Mouse (Mus musculus): ENCODE measurements around the gene Shd. TPM values are rescaled to one million over a fixed set of nuclear protein-coding genes. Genes with fewer than 3 reads are reported as not detected.

Shd gene
- polyA plus RNA-seq, 1 experiment, result 2.2 TPM

DNA sequence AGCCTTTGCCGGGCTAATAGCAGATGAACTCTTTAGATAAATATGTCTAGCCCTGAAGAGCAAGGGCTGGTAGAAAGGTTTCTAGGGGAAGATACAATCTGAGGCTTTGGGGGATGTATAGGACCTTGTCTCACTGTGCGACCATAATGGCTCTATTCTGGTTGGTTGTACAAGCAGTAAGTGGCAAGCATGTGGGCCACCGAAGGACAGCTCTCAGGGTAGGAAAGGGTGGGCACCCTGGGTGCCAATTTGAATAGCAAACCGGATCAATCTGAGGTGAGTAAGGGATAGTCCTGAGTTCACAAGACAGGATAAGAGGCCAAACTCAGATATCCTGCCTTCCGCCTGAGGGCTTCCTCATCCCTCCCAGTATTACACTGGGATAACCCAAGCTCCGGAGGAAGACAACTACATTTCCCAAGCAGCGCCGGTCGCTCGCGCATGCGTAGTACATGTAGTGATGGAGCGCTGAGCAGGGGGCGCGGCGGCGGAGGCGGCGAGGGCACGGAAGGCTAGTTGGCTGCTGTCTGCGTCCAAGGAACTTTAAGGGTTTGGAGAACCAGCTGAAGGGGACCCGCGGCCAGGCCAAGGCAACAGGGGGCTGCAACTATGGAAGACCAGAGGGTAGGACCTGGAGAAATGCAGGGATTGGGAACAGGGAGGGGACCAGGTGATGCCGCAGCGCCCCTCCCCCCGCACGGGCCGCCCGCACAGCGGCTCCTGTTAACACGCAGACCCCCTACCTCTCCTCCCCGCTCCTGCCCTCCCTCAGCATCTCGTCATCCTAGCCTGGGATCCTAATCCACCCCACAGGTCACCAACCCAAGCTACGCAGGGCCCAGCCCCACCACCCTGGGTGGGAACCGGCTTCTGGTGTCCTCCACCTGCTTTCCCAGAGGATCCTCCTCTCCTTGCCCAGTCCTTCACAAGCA lies 16.0 kb downstream of the Shd start, which contains the start of gene Fsd1:
Fsd1 (plus strand) TSS at position 480 of the 932 bp plus-strand sequence.
- TF ChIP-seq CTCF (IDR thresholded peaks at IDR 0.05; ENCODE audit: extremely low read depth, insufficient read depth, insufficient read length, insufficient replicate concordance) (no peak), POLR2A (IDR thresholded peaks at IDR 0.05; ENCODE audit: low read depth, low read length) (no peak)
- Histone ChIP-seq H3K4me3 (ENCODE audit: extremely low read depth, insufficient read depth, insufficient read length) (no peak within 1 kb of the TSS), H3K27me3 (ENCODE audit: control insufficient read depth, insufficient read depth, low read length) (peaks cover 5% of the 10 kb centered on the region; the same call in 1 of the 2 replicates), H3K27ac (ENCODE audit: insufficient read depth, low read length) (no peak within 1 kb of the TSS), H3K36me3 (ENCODE audit: control insufficient read depth, insufficient read depth, low read length) (no peaks in the 10 kb centered on the region), H3K4me1 (ENCODE audit: control insufficient read depth, insufficient read depth, insufficient read length) (peaks cover 2% of the 10 kb centered on the region; the same call in 1 of the 2 replicates)
- 15% methylated on average over 34 of the region's 35 CpGs for WGBS
- DNase-seq (ENCODE audit: low read depth in 1 of 2, low spot score in 2 of 2), result no peak

DNA sequence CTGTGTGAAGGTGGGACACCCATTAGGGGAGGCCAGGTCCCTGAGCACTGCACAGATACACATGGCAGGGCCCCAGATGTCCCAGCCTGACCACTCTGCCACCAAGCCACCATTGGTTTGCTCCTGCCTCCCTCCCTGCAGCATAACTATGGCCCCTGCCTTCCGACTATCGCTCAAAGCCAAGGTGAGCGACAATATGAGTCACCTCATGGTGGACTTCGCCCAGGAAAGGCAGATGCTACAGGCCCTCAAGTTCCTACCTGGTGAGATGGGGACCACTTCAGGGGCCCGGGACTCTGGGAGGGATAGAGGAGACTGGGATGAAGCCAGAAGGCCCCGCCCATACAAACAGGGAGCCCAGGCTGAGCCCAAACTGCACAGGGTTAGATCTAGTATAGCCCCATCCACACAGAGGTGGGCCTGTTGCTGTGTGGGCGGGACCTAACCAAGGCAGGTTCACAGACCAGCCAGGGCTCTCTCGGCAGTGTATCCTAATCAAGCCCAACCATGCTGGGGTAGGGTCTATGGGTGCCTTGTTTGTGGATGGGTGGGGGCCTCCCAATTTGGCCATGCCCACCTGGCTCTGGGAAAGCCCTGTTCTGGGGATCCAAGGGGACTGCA lies 20.1 kb downstream of the Shd start:
- Histone ChIP-seq H3K4me1 (ENCODE audit: control insufficient read depth, insufficient read depth, insufficient read length) (peaks cover 2% of the 10 kb centered on the region; the same call in 1 of the 2 replicates), H3K36me3 (ENCODE audit: control insufficient read depth, insufficient read depth, low read length) (no peaks in the 10 kb centered on the region), H3K27ac (ENCODE audit: insufficient read depth, low read length) (no peak overlapping the region), H3K4me3 (ENCODE audit: extremely low read depth, insufficient read depth, insufficient read length) (no peak overlapping the region), H3K27me3 (ENCODE audit: control insufficient read depth, insufficient read depth, low read length) (peaks cover 5% of the 10 kb centered on the region; the same call in 1 of the 2 replicates)
- TF ChIP-seq POLR2A (IDR thresholded peaks at IDR 0.05; ENCODE audit: low read depth, low read length) (no peak), CTCF (IDR thresholded peaks at IDR 0.05; ENCODE audit: extremely low read depth, insufficient read depth, insufficient read length, insufficient replicate concordance) (no peak)
- no peak for DNase-seq (ENCODE audit: low read depth in 1 of 2, low spot score in 2 of 2)
- 87% methylated on average over 8 of the region's 8 CpGs for WGBS

DNA sequence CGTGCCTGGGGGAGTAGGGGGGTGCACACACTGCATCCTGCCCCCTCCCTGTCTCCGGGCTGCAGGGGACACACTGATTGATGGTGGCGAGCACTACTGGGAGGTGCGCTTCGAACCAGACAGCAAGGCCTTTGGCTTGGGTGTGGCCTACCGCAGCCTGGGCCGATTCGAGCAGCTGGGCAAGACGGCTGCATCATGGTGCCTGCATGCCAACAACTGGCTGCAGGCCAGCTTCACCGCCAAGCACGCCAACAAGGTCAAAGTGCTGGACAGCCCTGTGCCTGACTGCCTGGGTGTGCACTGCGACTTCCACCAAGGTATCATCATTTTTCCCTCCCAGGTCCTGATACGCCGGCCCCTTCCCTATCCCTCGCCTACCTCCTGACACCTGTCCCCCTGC lies 25.7 kb downstream of the Shd start:
- Histone ChIP-seq H3K4me1 (ENCODE audit: control insufficient read depth, insufficient read depth, insufficient read length) (no peaks in the 10 kb centered on the region), H3K27me3 (ENCODE audit: control insufficient read depth, insufficient read depth, low read length) (no peaks in the 10 kb centered on the region), H3K27ac (ENCODE audit: insufficient read depth, low read length) (no peak overlapping the region), H3K36me3 (ENCODE audit: control insufficient read depth, insufficient read depth, low read length) (no peaks in the 10 kb centered on the region), H3K4me3 (ENCODE audit: extremely low read depth, insufficient read depth, insufficient read length) (no peak overlapping the region)
- DNase-seq (ENCODE audit: low read depth in 1 of 2, low spot score in 2 of 2), result no peak
- WGBS, result 90% methylated on average over 15 of the region's 15 CpGs
- TF ChIP-seq CTCF (IDR thresholded peaks at IDR 0.05; ENCODE audit: extremely low read depth, insufficient read depth, insufficient read length, insufficient replicate concordance) (no peak), POLR2A (IDR thresholded peaks at IDR 0.05; ENCODE audit: low read depth, low read length) (no peak)

DNA sequence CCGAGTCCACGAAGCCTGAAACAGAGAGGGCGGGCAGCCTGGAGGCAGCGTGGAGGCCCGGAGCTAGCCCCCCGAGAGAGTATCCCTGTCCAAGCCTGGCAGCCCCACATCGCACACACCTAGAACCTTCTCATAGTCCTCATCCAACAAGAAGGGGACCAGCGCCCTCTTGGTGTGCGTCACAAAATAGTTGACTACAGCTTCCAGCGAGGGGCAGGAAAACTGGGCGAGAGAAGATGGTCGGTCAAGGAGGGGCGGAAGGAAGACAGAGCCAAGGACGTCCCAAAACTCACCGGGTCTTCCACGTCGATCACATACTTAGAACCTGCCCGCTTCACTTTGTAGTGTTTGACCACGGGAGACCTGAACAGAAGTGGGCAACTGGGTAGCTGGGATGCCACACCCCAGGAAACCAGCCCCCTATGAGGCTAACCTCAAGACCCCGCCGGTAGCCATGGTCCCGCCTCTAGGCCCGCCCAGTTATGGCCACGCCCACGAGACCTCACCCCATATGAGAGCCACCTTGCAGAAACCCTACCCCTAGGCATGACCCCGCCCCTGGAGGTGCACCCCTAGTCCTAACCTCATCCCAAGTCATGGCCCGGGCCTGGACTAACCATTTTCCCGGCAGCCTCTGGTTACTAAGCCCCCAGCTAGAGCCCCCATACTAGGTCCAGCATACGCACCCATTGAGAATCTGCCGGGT lies 29.7 kb downstream of the Shd start:
- WGBS, result 36% methylated on average over 30 of the region's 30 CpGs
- TF ChIP-seq POLR2A (IDR thresholded peaks at IDR 0.05; ENCODE audit: low read depth, low read length) (no peak), CTCF (IDR thresholded peaks at IDR 0.05; ENCODE audit: extremely low read depth, insufficient read depth, insufficient read length, insufficient replicate concordance) (no peak)

DNA sequence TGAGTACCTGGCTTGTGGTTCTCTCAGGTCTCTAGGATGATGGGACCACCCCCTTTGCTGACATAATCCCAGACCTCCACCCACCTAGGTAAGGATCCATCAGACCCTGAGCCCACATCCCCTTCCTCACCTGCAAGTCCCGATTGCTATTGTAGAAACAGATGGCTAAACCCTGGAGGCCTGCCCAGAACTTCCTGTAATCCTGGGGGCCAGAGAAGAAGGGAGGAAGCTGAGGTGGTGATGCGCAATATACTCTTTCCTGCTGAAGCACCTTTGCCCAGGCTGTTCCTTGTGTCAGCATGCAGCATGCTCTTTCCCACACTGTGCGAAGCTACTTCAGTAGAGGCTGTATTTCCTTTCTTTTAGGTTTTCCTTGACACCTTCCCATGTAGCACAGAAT lies 32.7 kb downstream of the Shd start:
- DNase-seq (ENCODE audit: low read depth in 1 of 2, low spot score in 2 of 2), result no peak
- Histone ChIP-seq H3K4me3 (ENCODE audit: extremely low read depth, insufficient read depth, insufficient read length) (no peak overlapping the region), H3K27ac (ENCODE audit: insufficient read depth, low read length) (no peak overlapping the region), H3K36me3 (ENCODE audit: control insufficient read depth, insufficient read depth, low read length) (no peaks in the 10 kb centered on the region), H3K4me1 (ENCODE audit: control insufficient read depth, insufficient read depth, insufficient read length) (no peaks in the 10 kb centered on the region), H3K27me3 (ENCODE audit: control insufficient read depth, insufficient read depth, low read length) (no peaks in the 10 kb centered on the region)
- no peak for TF ChIP-seq POLR2A (IDR thresholded peaks at IDR 0.05; ENCODE audit: low read depth, low read length)
- no peak for TF ChIP-seq CTCF (IDR thresholded peaks at IDR 0.05; ENCODE audit: extremely low read depth, insufficient read depth, insufficient read length, insufficient replicate concordance)
- WGBS, result 44% methylated on average over 3 of the region's 3 CpGs

More for the DNA sequence above, 29.7 kb downstream of the Shd start:
- DNase-seq (ENCODE audit: low read depth in 1 of 2, low spot score in 2 of 2), result no peak
- Histone ChIP-seq H3K4me3 (ENCODE audit: extremely low read depth, insufficient read depth, insufficient read length) (no peak overlapping the region), H3K4me1 (ENCODE audit: control insufficient read depth, insufficient read depth, insufficient read length) (no peaks in the 10 kb centered on the region), H3K27me3 (ENCODE audit: control insufficient read depth, insufficient read depth, low read length) (no peaks in the 10 kb centered on the region), H3K27ac (ENCODE audit: insufficient read depth, low read length) (no peak overlapping the region), H3K36me3 (ENCODE audit: control insufficient read depth, insufficient read depth, low read length) (no peaks in the 10 kb centered on the region)

DNA sequence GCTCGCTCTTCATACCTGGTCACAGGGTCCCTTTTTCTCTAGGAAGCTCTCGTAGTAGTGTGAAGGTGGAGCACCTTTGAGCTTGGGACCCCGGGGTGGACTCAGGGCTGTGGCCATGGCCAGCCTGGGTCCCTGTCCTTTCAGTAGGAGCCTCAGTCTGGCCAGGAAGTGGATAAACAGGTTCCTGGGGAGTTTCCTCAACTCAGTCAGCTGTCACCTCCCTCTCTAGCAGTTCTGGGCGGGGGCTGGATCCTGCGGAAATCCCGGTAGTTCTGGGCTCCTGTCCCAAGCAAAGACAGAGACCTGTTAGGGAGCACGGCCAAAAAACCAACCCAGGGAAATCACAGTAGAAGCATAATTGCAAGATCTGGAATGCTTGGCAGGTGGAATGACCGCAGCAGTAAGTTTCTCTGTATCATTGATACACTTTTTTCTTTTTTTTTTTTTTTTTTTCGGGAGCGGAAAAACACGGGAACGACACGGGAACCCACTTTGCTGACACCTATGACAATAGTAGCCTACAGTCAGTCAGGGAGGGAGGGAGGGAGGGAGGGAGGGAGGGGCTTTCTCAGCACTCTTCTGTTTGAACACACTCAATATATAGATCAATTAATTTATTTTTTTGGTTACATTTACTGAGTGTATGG lies 35.3 kb downstream of the Shd start, which contains the start of the genes Stap2 and Mpnd:
Stap2 (minus strand) TSS at position 170 of the 647 bp plus-strand sequence.
Mpnd (plus strand) TSS at position 297 of the 647 bp plus-strand sequence.
- peaks cover 9% of the 10 kb centered on the region; the same call in 1 of the 2 replicates for H3K4me1 ChIP-seq (ENCODE audit: control insufficient read depth, insufficient read depth, insufficient read length)
- no peaks in the 10 kb centered on the region for H3K27me3 ChIP-seq (ENCODE audit: control insufficient read depth, insufficient read depth, low read length)
- H3K36me3 ChIP-seq (ENCODE audit: control insufficient read depth, insufficient read depth, low read length), result no peaks in the 10 kb centered on the region
- peak in 1 of 2 experiments; percentile 69 for DNase-seq (ENCODE audit: low read depth in 1 of 2, low spot score in 2 of 2)
- H3K4me3 ChIP-seq (ENCODE audit: extremely low read depth, insufficient read depth, insufficient read length), result peak within 1 kb of the TSS; percentile 2; the same call in 1 of the 2 replicates
- no peak within 1 kb of the TSS for H3K27ac ChIP-seq (ENCODE audit: insufficient read depth, low read length)
- WGBS, result 50% methylated on average over 12 of the region's 13 CpGs
- TF ChIP-seq POLR2A (IDR thresholded peaks at IDR 0.05; ENCODE audit: low read depth, low read length), result no peak
- no peak for TF ChIP-seq CTCF (IDR thresholded peaks at IDR 0.05; ENCODE audit: extremely low read depth, insufficient read depth, insufficient read length, insufficient replicate concordance)

Measured in spleen, adult 2 months (tissue).